In genomic region chr6:84751409-84751808, GRCm38 (mm10) we compare ENCODE assay signal across 16 mouse cellular contexts.
"Had no signal": no experiment of that assay in that cellular context is flagged by ENCODE, and none has a peak within 500 bp of the region (broad histone marks: within the 10 kb centered on the region; RNA-seq: fewer than 3 reads in every experiment).

No protein-coding gene starts in this region.

- H3K27ac ChIP-seq: kidney, postnatal 0 days; limb, embryonic 12.5 days; limb, embryonic 15.5 days; liver, embryonic 14.5 days; lung, embryonic 15.5 days had no signal

- DNase-seq: kidney, adult 18-20 months; kidney, postnatal 25 days; layer of hippocampus, postnatal 36 days; left cerebral cortex, postnatal 4 days; lung, adult 18-20 months; lung, postnatal 10 days; lung, postnatal 4 days; midbrain, embryonic 14.5 days; thymus, adult 2 months; thymus, postnatal 14 days; thymus, postnatal 4 days had no signal

- H3K36me3 ChIP-seq: limb, embryonic 12.5 days; limb, embryonic 15.5 days; lung, embryonic 15.5 days had no signal

- H3K4me3 ChIP-seq: limb, embryonic 12.5 days; limb, embryonic 15.5 days; lung, embryonic 15.5 days had no signal

- H3K4me1 ChIP-seq: limb, embryonic 12.5 days; limb, embryonic 15.5 days; lung, embryonic 15.5 days had no signal

- H3K9ac ChIP-seq: limb, embryonic 12.5 days; limb, embryonic 15.5 days; liver, embryonic 14.5 days; lung, embryonic 15.5 days had no signal

- H3K9me3 ChIP-seq: limb, embryonic 12.5 days; limb, embryonic 15.5 days; lung, embryonic 15.5 days had no signal

- H3K27me3 ChIP-seq: limb, embryonic 12.5 days; limb, embryonic 15.5 days; lung, embryonic 15.5 days had no signal
